Mouse (Mus musculus) MEL (cell line): ENCODE results near the gene Gm21988.

Experiments
- CTCF ChIP-seq, 3 experiments: IDR thresholded peaks in 2 of 3; conservative IDR thresholded peaks in 1 of 3; 2 replicates each; pipeline ENCODE4 v1.5.1; 2011 to 2012; ENCODE audit warnings: low read length in 3 of 3, low read depth in 2 of 3, mild to moderate bottlenecking in 2 of 3, improper control_type of control experiment in 1 of 3, inconsistent platforms in 1 of 3, mixed read lengths in 1 of 3, moderate library complexity in 1 of 3; ENCODE audit not compliant: control insufficient read depth in 1 of 3, insufficient read depth in 1 of 3, poor library complexity in 1 of 3, severe bottlenecking in 1 of 3
- EP300 ChIP-seq, 2 experiments: IDR thresholded peaks; 2 replicates each; pipeline ENCODE4 v1.6.1; 2011; ENCODE audit warnings: improper control_type of control experiment in 2 of 2, low read length in 2 of 2, low read depth in 1 of 2, mild to moderate bottlenecking in 1 of 2
- ETS1 ChIP-seq: IDR thresholded peaks from 2 replicates; pipeline ENCODE4 v1.6.1; 2012; ENCODE audit warnings: low read depth, mild to moderate bottlenecking, inconsistent platforms, low read length, improper control_type of control experiment, moderate library complexity
- GATA1 ChIP-seq: IDR thresholded peaks from 2 replicates; pipeline ENCODE4 v1.6.1; 2011; ENCODE audit warnings: low read depth, low read length, improper control_type of control experiment
- POLR2A ChIP-seq, 2 experiments: IDR thresholded peaks; 2 replicates each; pipeline ENCODE4 v1.6.1; 2011 to 2012; ENCODE audit warnings: low read length in 2 of 2, mild to moderate bottlenecking in 2 of 2, control low read depth in 1 of 2, improper control_type of control experiment in 1 of 2, low read depth in 1 of 2, moderate library complexity in 1 of 2; ENCODE audit not compliant: control insufficient read depth in 1 of 2, insufficient read depth in 1 of 2, poor library complexity in 1 of 2
- RAD21 ChIP-seq: IDR thresholded peaks from 2 replicates; pipeline ENCODE4 v1.6.1; 2011; ENCODE audit warnings: mild to moderate bottlenecking, low read depth, low read length, improper control_type of control experiment
- SMC3 ChIP-seq: IDR thresholded peaks from 2 replicates; pipeline ENCODE4 v1.6.1; 2011; ENCODE audit warnings: low read depth, low read length, improper control_type of control experiment
- TBP ChIP-seq: IDR thresholded peaks from 2 replicates; pipeline ENCODE4 v1.8.0; 2011; ENCODE audit warnings: low read depth, low read length, improper control_type of control experiment
- ZKSCAN1 ChIP-seq: IDR thresholded peaks from 2 replicates; pipeline ENCODE4 v1.6.1; 2012; ENCODE audit warnings: low read depth, mild to moderate bottlenecking, inconsistent platforms, low read length, improper control_type of control experiment, moderate library complexity

DNA sequence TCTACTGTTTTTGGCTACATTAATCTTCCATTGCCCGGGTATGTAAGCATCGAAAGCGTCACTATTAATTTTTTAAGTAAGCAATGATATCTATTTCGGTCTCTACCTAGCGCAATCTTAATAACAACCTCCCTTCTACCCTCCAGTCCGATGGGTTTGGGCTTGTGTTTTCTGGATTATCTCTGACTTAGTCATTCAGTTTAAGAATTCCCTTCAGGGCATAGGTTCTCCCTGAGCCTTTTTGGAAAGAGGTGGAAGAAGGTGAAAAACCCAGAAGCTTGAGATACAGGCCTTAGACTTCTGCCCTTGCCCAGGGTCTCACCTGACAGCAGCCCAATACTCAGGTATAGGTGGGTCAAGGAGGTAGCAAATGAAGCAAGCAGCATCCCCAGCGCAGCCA is 19.8 kb downstream of the Gm21988 start:
- TF ChIP-seq RAD21 (no peak), ZKSCAN1 (no peak), POLR2A (IDR thresholded peaks at IDR 0.05; ENCODE audit: control insufficient read depth in 1 of 2, insufficient read depth in 1 of 2, low read depth in 1 of 2, low read length in 2 of 2, poor library complexity in 1 of 2) (no peak), TBP (no peak), CTCF (IDR thresholded peaks at IDR 0.05 in 2 of 3, conservative IDR thresholded peaks at IDR 0.05 in 1 of 3; ENCODE audit: control insufficient read depth in 1 of 3, insufficient read depth in 1 of 3, low read depth in 2 of 3, low read length in 3 of 3, poor library complexity in 1 of 3, severe bottlenecking in 1 of 3) (no peak), ETS1 (no peak), EP300 (IDR thresholded peaks at IDR 0.05; ENCODE audit: low read depth in 1 of 2, low read length in 2 of 2) (no peak), SMC3 (no peak), GATA1 (no peak)
